Mouse (Mus musculus) hindbrain, embryonic 15.5 days (tissue): ENCODE measurements around the gene Klre1. TPM values are rescaled to one million over a fixed set of nuclear protein-coding genes. Genes with fewer than 3 reads are reported as not detected.

ENCODE experiments used
- ATAC-seq: fragments of 200-750 bp; cut with Nextera tagmentation; 2 replicates; pipeline ENCODE4 v1.8.0; 2017; ENCODE audit warnings: low read depth, moderate number of reproducible peaks, moderate TSS enrichment; ENCODE audit not compliant: low FRiP score
- H3K27ac ChIP-seq: fragments of 300-500 bp; sonication (generic); replicated peaks from 2 replicates; pipeline ENCODE4 v1.5.1; 2015; ENCODE audit warnings: mild to moderate bottlenecking, inconsistent platforms
- H3K27me3 ChIP-seq: fragments of 300-500 bp; sonication (generic); 2 replicates; pipeline ENCODE4 v1.6.1; 2015; ENCODE audit warnings: control low read depth, inconsistent platforms
- H3K36me3 ChIP-seq: fragments of 300-500 bp; sonication (generic); 2 replicates; pipeline ENCODE4 v1.6.1; 2015; ENCODE audit warnings: control low read depth, inconsistent platforms
- H3K4me1 ChIP-seq: fragments of 300-500 bp; sonication (generic); replicated peaks from 2 replicates; pipeline ENCODE4 v1.6.1; 2015; ENCODE audit warnings: control low read depth, inconsistent platforms
- H3K4me2 ChIP-seq: fragments of 300-500 bp; sonication (generic); 2 replicates; pipeline ENCODE4 v1.6.1; 2015; ENCODE audit warnings: moderate library complexity, mild to moderate bottlenecking, inconsistent platforms
- H3K4me3 ChIP-seq: fragments of 300-500 bp; sonication (generic); 2 replicates; pipeline ENCODE4 v1.5.1; 2015; ENCODE audit warnings: mild to moderate bottlenecking, inconsistent platforms
- H3K9ac ChIP-seq: fragments of 300-500 bp; sonication (generic); 2 replicates; pipeline ENCODE4 v1.6.1; 2015; ENCODE audit warnings: inconsistent platforms
- H3K9me3 ChIP-seq: fragments of 300-500 bp; sonication (generic); 2 replicates; pipeline ENCODE4 v1.6.1; 2016; ENCODE audit warnings: control low read depth, inconsistent platforms
- WGBS: fragments of 180-500 bp; shearing (Covaris S2); methylation state at CpG from one replicate; pipeline ENCODE4 v1.1.7; 2015; 5-methylcytosine and 5-hydroxymethylcytosine counted together
- polyA plus RNA-seq: library from polyadenylated mRNA; unstranded; fragments of >200 nt; fragmentation: Nextera tagmentation; extraction: Ambion mirVana; gene quantifications from 2 replicates; pipeline ENCODE4 v1.2.1, GENCODE M21; 2015

Gene Klre1
- polyA plus RNA-seq, 1 experiment from 2014 or later: 0.16 TPM

GRCm38 (mm10) chr6:129543709-129544606, 33.7 kb upstream of the Klre1 start:
- Histone ChIP-seq H3K4me3 (no peak overlapping the region), H3K9me3 (no peaks in the 10 kb centered on the region), H3K27ac (0 out of 2 replicates have a peak overlapping the region, but pooled peaks have one; percentile 22), H3K36me3 (peaks cover 30% of the 10 kb centered on the region), H3K4me2 (no peak overlapping the region), H3K9ac (no peak overlapping the region), H3K4me1 (peaks cover 3% of the 10 kb centered on the region; the same call in 1 of the 2 replicates), H3K27me3 (no peaks in the 10 kb centered on the region)
- ATAC-seq: peak; percentile 88
- WGBS: 44% methylated on average over 6 of the region's 6 CpGs

- 85% methylated on average over 2 of the region's 2 CpGs for WGBS
- no peak for ATAC-seq
- Histone ChIP-seq H3K4me2 (no peak overlapping the region), H3K27me3 (no peaks in the 10 kb centered on the region), H3K4me3 (no peak overlapping the region), H3K9me3 (no peaks in the 10 kb centered on the region), H3K9ac (no peak overlapping the region), H3K4me1 (peaks cover 3% of the 10 kb centered on the region; the same call in 1 of the 2 replicates), H3K27ac (no peak overlapping the region), H3K36me3 (no peaks in the 10 kb centered on the region)
Measured at GRCm38 (mm10) chr6:129547277-129547676, 30.4 kb upstream of the Klre1 start.

GRCm38 (mm10) chr6:129548009-129548408, 29.7 kb upstream of the Klre1 start:
- peaks cover 3% of the 10 kb centered on the region; the same call in 1 of the 2 replicates for H3K4me1 ChIP-seq
- no peaks in the 10 kb centered on the region for H3K27me3 ChIP-seq
- 80% methylated on average over 3 of the region's 3 CpGs for WGBS
- H3K36me3 ChIP-seq: no peaks in the 10 kb centered on the region
- no peak overlapping the region for H3K9ac ChIP-seq
- no peak overlapping the region for H3K4me3 ChIP-seq
- ATAC-seq: no peak
- no peaks in the 10 kb centered on the region for H3K9me3 ChIP-seq
- no peak overlapping the region for H3K4me2 ChIP-seq
- H3K27ac ChIP-seq: no peak overlapping the region

- no peaks in the 10 kb centered on the region for H3K27me3 ChIP-seq
- H3K9ac ChIP-seq: no peak overlapping the region
- no peak overlapping the region for H3K4me3 ChIP-seq
- no peaks in the 10 kb centered on the region for H3K36me3 ChIP-seq
- H3K27ac ChIP-seq: no peak overlapping the region
- H3K4me1 ChIP-seq: 0 out of 2 replicates have a peak, but pooled peaks cover 3% of the 10 kb centered on the region
- peak; percentile 54; the same call in 1 of the 2 replicates for ATAC-seq
- H3K9me3 ChIP-seq: no peaks in the 10 kb centered on the region
- no peak overlapping the region for H3K4me2 ChIP-seq
Measured at GRCm38 (mm10) chr6:129557298-129558023, 20.2 kb upstream of the Klre1 start.

GRCm38 (mm10) chr6:129558946-129559640, 18.6 kb upstream of the Klre1 start:
- H3K27me3 ChIP-seq: no peaks in the 10 kb centered on the region
- no peak overlapping the region for H3K27ac ChIP-seq
- WGBS: 20% methylated on average over 12 of the region's 12 CpGs
- H3K9ac ChIP-seq: no peak overlapping the region
- H3K4me2 ChIP-seq: peak overlapping the region; percentile 32; the same call in 1 of the 2 replicates
- peak; percentile 91 for ATAC-seq
- 0 out of 2 replicates have a peak, but pooled peaks cover 3% of the 10 kb centered on the region for H3K4me1 ChIP-seq
- no peaks in the 10 kb centered on the region for H3K36me3 ChIP-seq
- no peak overlapping the region for H3K4me3 ChIP-seq
- H3K9me3 ChIP-seq: no peaks in the 10 kb centered on the region

GRCm38 (mm10) chr6:129559641-129560027, 18.1 kb upstream of the Klre1 start:
- Histone ChIP-seq H3K9ac (no peak overlapping the region), H3K27ac (no peak overlapping the region), H3K4me3 (no peak overlapping the region), H3K4me2 (peak overlapping the region; percentile 32; the same call in 1 of the 2 replicates), H3K27me3 (no peaks in the 10 kb centered on the region), H3K9me3 (no peaks in the 10 kb centered on the region), H3K36me3 (no peaks in the 10 kb centered on the region), H3K4me1 (0 out of 2 replicates have a peak, but pooled peaks cover 3% of the 10 kb centered on the region)
- ATAC-seq: peak; percentile 20; the same call in 1 of the 2 replicates
- 61% methylated on average over 4 of the region's 4 CpGs for WGBS

GRCm38 (mm10) chr6:129565257-129565656, 12.4 kb upstream of the Klre1 start:
- 87% methylated on average over 2 of the region's 2 CpGs for WGBS
- Histone ChIP-seq H3K4me3 (no peak overlapping the region), H3K9me3 (no peaks in the 10 kb centered on the region), H3K27ac (no peak overlapping the region), H3K27me3 (no peaks in the 10 kb centered on the region), H3K9ac (no peak overlapping the region), H3K4me1 (no peaks in the 10 kb centered on the region), H3K36me3 (no peaks in the 10 kb centered on the region), H3K4me2 (no peak overlapping the region)
- no peak for ATAC-seq

- H3K4me1 ChIP-seq: no peaks in the 10 kb centered on the region
- H3K4me2 ChIP-seq: no peak overlapping the region
- ATAC-seq: no peak
- H3K4me3 ChIP-seq: no peak overlapping the region
- no peaks in the 10 kb centered on the region for H3K9me3 ChIP-seq
- no peaks in the 10 kb centered on the region for H3K27me3 ChIP-seq
- no peak overlapping the region for H3K9ac ChIP-seq
- H3K36me3 ChIP-seq: no peaks in the 10 kb centered on the region
- no peak overlapping the region for H3K27ac ChIP-seq
- WGBS: 57% methylated on average over 2 of the region's 2 CpGs
Measured at GRCm38 (mm10) chr6:129575315-129575714, 2.4 kb upstream of the Klre1 start.

GRCm38 (mm10) chr6:129581274-129581673, 3.6 kb downstream of the Klre1 start:
- 63% methylated on average over 4 of the region's 4 CpGs for WGBS
- no peak overlapping the region for H3K9ac ChIP-seq
- no peak for ATAC-seq
- no peak overlapping the region for H3K4me3 ChIP-seq
- H3K27ac ChIP-seq: no peak overlapping the region
- H3K4me2 ChIP-seq: no peak overlapping the region
- H3K36me3 ChIP-seq: no peaks in the 10 kb centered on the region
- no peaks in the 10 kb centered on the region for H3K9me3 ChIP-seq
- H3K27me3 ChIP-seq: no peaks in the 10 kb centered on the region
- H3K4me1 ChIP-seq: no peaks in the 10 kb centered on the region

GRCm38 (mm10) chr6:129581896-129582295, 4.2 kb downstream of the Klre1 start:
- no peaks in the 10 kb centered on the region for H3K4me1 ChIP-seq
- H3K9ac ChIP-seq: no peak overlapping the region
- H3K4me3 ChIP-seq: no peak overlapping the region
- WGBS: 89% methylated on average over 4 of the region's 4 CpGs
- no peak for ATAC-seq
- no peaks in the 10 kb centered on the region for H3K27me3 ChIP-seq
- H3K27ac ChIP-seq: no peak overlapping the region
- H3K36me3 ChIP-seq: no peaks in the 10 kb centered on the region
- no peak overlapping the region for H3K4me2 ChIP-seq
- H3K9me3 ChIP-seq: no peaks in the 10 kb centered on the region

GRCm38 (mm10) chr6:129583014-129583413, 5.3 kb downstream of the Klre1 start:
- Histone ChIP-seq H3K9me3 (no peaks in the 10 kb centered on the region), H3K4me2 (no peak overlapping the region), H3K4me3 (no peak overlapping the region), H3K27ac (no peak overlapping the region), H3K9ac (no peak overlapping the region), H3K4me1 (no peaks in the 10 kb centered on the region), H3K27me3 (no peaks in the 10 kb centered on the region), H3K36me3 (no peaks in the 10 kb centered on the region)
- ATAC-seq: no peak
- 85% methylated on average over 3 of the region's 3 CpGs for WGBS
